Mouse (Mus musculus): Measurements from ENCODE around the gene Fdx1.

Gene Fdx1

GRCm38 (mm10) chr9:51908255-51908654 lies 55.1 kb downstream of the Fdx1 start:
- no peak for DNase-seq (ENCODE audit: low spot score in 2 of 2)

- no peak for DNase-seq (ENCODE audit: low spot score in 2 of 2)
Measured at GRCm38 (mm10) chr9:51906938-51907337, 56.4 kb downstream of the Fdx1 start.
